Mouse (Mus musculus) E14TG2a.4 (cell line): ENCODE measurements around the gene Accsl.

ENCODE experiments used
- H3K27me3 ChIP-seq: 2 replicates; pipeline ENCODE4 v1.6.1; 2014; ENCODE audit warnings: low read length, control low read depth; ENCODE audit not compliant: insufficient read depth
- H3K36me3 ChIP-seq: 2 replicates; pipeline ENCODE4 v1.6.1; 2014; ENCODE audit warnings: low read length, control low read depth; ENCODE audit not compliant: insufficient read depth
- H3K4me1 ChIP-seq: replicated peaks from 2 replicates; pipeline ENCODE4 v1.6.1; 2014; ENCODE audit warnings: low read depth, low read length, control low read depth
- H3K4me3 ChIP-seq: replicated peaks from 2 replicates; pipeline ENCODE4 v1.5.1; 2014; ENCODE audit warnings: mild to moderate bottlenecking, low read length
- H3K9me3 ChIP-seq: 2 replicates; pipeline ENCODE4 v1.6.1; 2014; ENCODE audit warnings: low read length, control low read depth
- CTCF ChIP-seq: conservative IDR thresholded peaks from 2 replicates; pipeline ENCODE4 v1.5.1; 2014; ENCODE audit warnings: low read length
- NANOG ChIP-seq: IDR thresholded peaks from 2 replicates; pipeline ENCODE4 v1.6.1; 2014; ENCODE audit warnings: borderline replicate concordance, low read length, mixed read lengths
- POU5F1 ChIP-seq: IDR thresholded peaks from 2 replicates; pipeline ENCODE4 v1.6.1; 2014; ENCODE audit warnings: low read length, borderline replicate concordance

Gene Accsl

GRCm38 (mm10) chr2:93871411-93871925 lies 2.5 kb upstream of the Accsl start:
- Histone ChIP-seq H3K36me3 (peaks cover 6% of the 10 kb centered on the region; the same call in 1 of the 2 replicates), H3K27me3 (no peaks in the 10 kb centered on the region), H3K9me3 (no peaks in the 10 kb centered on the region), H3K4me1 (peaks cover 91% of the 10 kb centered on the region), H3K4me3 (peak overlapping the region; percentile 18; the same call in 1 of the 2 replicates)
- TF ChIP-seq NANOG = peak; percentile 12; the same call in 1 of the 2 replicates
- no peak for TF ChIP-seq POU5F1

DNA sequence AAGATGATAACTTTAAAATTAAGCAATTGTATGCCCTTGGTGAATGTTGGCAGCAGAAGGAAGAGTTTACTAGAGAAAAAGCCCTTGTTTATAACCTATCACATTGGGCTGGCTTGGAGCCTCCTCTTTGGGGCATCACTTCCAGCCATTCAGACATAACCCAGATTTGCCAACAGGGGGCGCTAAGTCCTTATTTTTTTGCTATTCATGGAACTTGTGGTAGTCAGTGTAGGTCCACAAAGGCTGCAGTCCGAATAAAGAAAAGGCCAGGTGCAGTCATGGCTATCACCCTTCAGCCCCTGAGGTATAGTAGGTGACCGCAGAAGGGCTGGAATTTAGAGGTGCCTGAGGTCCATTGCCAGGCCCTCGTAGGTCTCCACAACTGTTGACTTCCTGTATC lies 1.9 kb upstream of the Accsl start:
- Histone ChIP-seq H3K27me3 (no peaks in the 10 kb centered on the region), H3K4me3 (no peak overlapping the region), H3K9me3 (no peaks in the 10 kb centered on the region), H3K36me3 (peaks cover 12% of the 10 kb centered on the region), H3K4me1 (peaks cover 93% of the 10 kb centered on the region)
- TF ChIP-seq POU5F1 (no peak), CTCF (peak; percentile 77)

DNA sequence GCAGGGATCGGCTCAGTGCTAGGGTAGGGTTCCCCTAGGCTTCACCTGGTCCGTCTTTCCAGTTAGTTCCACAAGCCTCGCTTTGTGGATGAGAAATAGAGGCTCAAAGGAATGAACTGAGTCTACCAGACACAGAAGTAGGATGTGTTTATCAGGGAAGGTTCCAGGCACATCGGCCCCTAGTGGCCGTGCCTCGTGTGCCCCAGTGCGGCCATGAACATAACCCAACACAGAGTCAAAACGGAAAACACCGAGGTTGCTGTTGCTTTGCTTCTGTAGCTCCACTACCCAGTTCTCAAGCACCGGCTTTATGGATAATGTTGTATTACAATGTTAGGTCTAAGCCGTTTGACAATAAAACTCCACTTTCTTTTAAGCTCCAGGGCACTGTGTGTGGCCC lies 391 bp downstream of the Accsl start:
- peak overlapping the region; percentile 75 for H3K4me3 ChIP-seq
- peaks cover 94% of the 10 kb centered on the region for H3K4me1 ChIP-seq
- H3K27me3 ChIP-seq = no peaks in the 10 kb centered on the region
- TF ChIP-seq CTCF (peak; percentile 48), NANOG (no peak)
- no peaks in the 10 kb centered on the region for H3K9me3 ChIP-seq
- peaks cover 35% of the 10 kb centered on the region for H3K36me3 ChIP-seq

DNA sequence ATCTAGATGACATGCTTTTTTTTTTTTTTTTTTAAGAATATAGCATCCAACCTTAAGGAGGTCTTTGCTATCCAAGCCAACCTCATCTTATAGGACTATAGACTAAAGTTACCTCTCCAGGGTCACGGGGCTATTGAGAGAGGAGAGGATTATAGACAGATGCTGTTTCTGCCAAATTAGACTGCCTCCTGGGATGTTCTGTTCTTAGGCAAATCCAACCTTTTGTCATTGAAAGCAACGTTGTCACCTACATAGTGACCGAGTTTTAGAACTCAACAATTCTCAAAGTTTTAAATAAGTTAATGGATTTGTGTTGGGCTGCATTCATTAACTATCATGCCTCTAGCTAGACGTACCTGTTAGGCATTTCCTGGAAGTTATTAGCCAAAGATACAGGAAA lies 5.7 kb downstream of the Accsl start:
- Histone ChIP-seq H3K9me3 (no peaks in the 10 kb centered on the region), H3K27me3 (no peaks in the 10 kb centered on the region), H3K4me1 (peaks cover 70% of the 10 kb centered on the region), H3K36me3 (peaks cover 86% of the 10 kb centered on the region), H3K4me3 (no peak overlapping the region)
- TF ChIP-seq POU5F1 = peak; percentile 39
- no peak for TF ChIP-seq CTCF
- peak; percentile 59; the same call in 1 of the 2 replicates for TF ChIP-seq NANOG

DNA sequence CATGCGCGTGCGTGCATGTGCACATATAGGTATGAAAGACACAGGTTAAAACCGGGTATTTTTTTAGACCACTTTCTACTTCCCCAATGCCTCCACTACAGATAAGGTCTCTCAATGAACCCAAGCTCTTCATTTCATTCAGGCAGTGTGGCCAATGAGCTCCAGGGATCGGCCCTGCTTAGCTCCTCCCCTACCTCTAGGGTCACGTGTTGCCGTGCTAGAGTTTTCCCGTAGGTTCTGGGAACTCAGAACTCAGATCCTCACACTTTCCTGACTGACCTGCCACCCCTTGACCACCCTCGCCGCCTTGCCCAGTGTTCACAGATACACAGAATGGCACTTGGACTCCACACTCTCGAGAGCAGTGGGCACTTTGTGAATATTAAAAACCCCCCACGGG lies 10.1 kb downstream of the Accsl start:
- no peak for TF ChIP-seq NANOG
- TF ChIP-seq CTCF = no peak
- no peak for TF ChIP-seq POU5F1

GRCm38 (mm10) chr2:93851303-93851702 lies 17.7 kb downstream of the Accsl start:
- no peak overlapping the region for H3K4me3 ChIP-seq

More for the DNA sequence above, 10.1 kb downstream of the Accsl start:
- Histone ChIP-seq H3K9me3 (no peaks in the 10 kb centered on the region), H3K4me1 (peaks cover 27% of the 10 kb centered on the region), H3K4me3 (no peak overlapping the region), H3K27me3 (no peaks in the 10 kb centered on the region), H3K36me3 (peaks cover 96% of the 10 kb centered on the region)

GRCm38 (mm10) chr2:93850317-93850944 lies 18.5 kb downstream of the Accsl start:
- TF ChIP-seq CTCF (no peak), POU5F1 (no peak), NANOG (no peak)
- H3K4me1 ChIP-seq = peaks cover 22% of the 10 kb centered on the region

More at GRCm38 (mm10) chr2:93851303-93851702, 17.7 kb downstream of the Accsl start:
- H3K27me3 ChIP-seq = no peaks in the 10 kb centered on the region; the same call in 1 of the 2 replicates
- H3K9me3 ChIP-seq = no peaks in the 10 kb centered on the region
- H3K36me3 ChIP-seq = peaks cover 40% of the 10 kb centered on the region
- TF ChIP-seq CTCF (no peak), NANOG (no peak), POU5F1 (no peak)
- H3K4me1 ChIP-seq = peaks cover 22% of the 10 kb centered on the region

GRCm38 (mm10) chr2:93849505-93850089 lies 19.4 kb downstream of the Accsl start, which contains the start of gene Accs:
Accs (minus strand) TSS chr2:93849943.
- TF ChIP-seq POU5F1 (no peak), NANOG (no peak), CTCF (peak; percentile 13; the same call in 1 of the 2 replicates)
- H3K4me3 ChIP-seq = peak within 1 kb of the TSS; percentile 86
- H3K27me3 ChIP-seq = no peaks in the 10 kb centered on the region; the same call in 1 of the 2 replicates
- H3K9me3 ChIP-seq = no peaks in the 10 kb centered on the region
- H3K36me3 ChIP-seq = peaks cover 24% of the 10 kb centered on the region
- peaks cover 22% of the 10 kb centered on the region for H3K4me1 ChIP-seq

More at GRCm38 (mm10) chr2:93850317-93850944, 18.5 kb downstream of the Accsl start:
- Histone ChIP-seq H3K36me3 (peaks cover 32% of the 10 kb centered on the region), H3K9me3 (no peaks in the 10 kb centered on the region), H3K4me3 (peak overlapping the region; percentile 86), H3K27me3 (no peaks in the 10 kb centered on the region; the same call in 1 of the 2 replicates)
